Mouse (Mus musculus): ENCODE data around the gene Lpgat1.

Gene Lpgat1

DNA sequence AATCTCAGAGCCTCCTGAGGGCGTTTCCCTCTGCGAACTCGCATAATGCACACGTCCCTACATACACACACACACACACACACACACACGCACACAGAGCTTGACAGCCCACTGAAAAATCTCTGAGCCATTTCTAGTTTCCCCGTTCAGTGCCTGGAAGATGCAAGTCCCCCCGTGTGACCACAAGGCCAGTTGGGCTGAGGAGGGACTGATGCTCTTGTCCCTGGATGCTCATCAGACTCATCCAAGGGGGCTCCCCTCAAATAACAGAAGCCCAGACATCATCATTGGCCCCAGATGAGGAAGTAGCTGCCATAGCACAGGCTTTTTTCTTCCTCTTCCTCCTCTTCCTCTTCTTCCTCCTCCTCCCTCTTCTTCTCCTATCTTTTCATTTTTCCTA is 90.3 kb downstream of the Lpgat1 start:
- no peak for DNase-seq

DNA sequence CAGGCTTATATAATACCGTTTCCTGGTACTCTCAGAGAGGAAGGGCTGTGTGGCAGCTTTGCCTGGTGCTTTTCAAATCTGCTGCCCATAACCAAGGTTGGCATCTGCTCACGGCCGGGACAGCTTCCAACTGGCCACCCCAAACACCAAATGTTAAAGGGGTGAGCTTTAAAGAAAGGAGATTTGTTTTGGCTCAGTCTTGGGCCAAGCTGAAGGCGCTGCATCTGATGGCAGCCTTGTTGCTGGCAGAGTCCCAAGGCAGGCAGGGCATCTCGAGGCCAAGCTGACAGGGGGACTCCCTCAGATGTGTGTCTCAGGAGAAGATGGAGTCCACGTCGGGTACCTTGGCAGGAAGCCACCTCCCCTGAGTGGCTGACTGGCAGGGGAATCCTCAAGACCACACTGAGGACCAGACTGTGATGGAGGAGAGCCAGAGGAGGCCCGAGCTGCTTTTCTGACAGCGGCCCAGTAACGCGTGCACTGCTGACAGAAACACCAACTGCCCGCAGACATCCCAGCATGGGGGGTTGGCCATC is 91.1 kb downstream of the Lpgat1 start:
- DNase-seq, result no peak

DNA sequence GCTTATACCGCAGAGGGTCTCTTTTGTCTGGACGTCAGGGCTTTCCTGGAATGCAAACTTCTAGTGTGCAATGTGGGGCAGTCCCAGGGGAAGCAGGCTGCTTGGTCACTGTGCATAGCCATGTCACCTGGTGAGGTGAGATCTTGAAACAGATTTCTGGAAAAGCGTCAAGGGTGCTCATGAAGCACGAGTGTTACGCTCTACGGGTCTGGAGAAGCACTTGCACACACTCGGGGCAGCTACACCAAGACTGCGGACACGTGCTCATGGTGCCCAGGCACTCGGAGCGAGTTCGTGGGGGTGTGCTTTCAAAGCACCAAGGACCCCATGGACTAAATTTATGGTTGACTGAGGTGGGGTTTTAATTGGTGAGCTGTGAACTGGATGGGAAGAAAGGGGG is 94.1 kb downstream of the Lpgat1 start:
- DNase-seq, result no peak

DNA sequence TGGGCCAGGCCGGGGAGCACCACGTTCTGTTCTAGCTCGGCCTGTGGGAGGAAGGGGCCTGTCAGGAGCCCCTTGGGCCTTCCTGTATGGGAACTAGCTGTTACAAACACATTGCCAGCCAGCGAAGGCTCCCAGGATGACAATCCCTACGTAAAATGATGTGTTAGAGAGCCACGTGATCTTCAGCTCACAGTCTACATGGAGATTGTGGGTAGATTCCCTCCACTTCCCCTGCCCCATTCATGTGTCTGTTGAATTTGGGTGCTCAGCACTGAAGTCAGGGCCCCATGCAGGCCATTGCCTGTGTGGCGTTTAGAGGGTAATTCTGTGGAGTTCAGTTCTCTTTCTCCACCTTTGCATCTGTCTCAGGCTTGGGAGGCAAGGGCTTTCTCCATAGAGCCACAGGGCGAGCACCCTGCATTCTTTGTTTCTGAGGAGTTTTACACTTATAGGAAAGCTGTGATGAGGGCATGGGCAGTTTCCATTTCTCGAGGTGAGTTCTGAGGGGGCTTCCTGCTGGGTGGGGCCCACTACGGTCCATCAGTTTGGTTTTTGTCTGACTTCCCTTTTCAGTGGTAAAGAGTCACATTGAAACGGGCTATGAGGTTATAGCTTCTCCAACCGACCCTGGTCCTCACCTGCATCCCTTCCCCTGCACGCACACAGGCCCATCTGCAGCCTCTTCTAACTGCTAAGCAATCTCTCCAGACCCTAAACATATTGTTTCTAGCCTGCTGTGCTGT is 95.5 kb downstream of the Lpgat1 start:
- DNase-seq, result no peak

DNA sequence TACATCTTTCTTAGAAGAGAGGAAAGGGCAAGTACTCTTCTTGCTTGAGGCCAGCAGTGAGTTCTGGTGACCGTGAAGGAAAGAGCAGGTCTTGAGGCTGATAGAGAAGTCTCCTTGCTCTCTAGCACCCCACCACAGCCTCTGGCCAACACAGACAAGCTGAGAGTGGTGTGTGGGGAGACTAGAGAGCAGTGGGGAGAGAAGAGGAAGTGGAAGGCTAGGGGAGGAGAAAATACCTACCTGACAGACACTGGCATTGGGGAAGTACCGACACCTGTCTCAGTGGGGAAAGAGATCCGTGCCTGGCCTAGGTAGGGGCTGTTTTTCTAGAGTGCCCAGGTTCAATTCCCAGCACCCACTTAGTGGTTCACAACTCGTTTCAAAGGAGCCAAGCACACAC is 96.6 kb downstream of the Lpgat1 start:
- no peak for DNase-seq

DNA sequence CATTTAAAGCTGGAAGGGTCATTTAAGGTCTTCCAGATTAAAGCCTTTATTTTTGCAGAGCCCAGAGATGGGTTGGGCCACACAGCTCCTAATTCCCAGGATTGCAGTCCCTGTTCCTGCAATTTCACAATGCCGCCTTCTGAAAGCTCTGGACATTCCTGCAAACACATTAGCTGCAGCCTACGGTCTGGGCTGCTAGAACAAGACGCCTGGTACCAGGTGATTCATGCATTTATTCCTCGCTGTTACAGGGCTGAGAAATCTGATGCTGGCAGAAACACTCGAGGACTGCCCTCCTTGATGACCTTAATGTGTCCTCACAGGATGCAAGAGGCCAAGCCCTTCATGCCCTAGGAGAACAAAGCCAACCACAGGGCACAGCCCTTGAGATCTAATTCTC is 97.3 kb downstream of the Lpgat1 start:
- peak; percentile 12 for DNase-seq

DNA sequence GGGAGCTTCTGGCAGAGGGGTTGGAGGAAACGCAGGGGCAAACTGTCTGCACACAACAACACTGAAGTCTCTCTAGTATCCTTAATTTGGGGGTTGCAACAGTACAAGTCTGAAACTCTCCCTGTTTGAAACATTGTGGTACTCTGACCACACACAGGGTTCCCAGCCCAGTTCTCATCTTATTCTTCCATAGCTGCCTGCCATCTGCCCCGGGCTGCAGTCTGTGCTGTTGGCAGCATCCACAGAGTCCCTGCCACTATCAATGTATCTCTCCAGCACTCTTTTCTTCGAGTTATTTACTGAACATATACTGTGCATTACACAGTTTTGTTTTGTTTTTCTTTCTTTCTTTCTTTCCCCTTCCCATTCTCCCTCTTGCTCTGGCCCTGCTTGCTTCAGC is 99.0 kb downstream of the Lpgat1 start:
- DNase-seq, result no peak

DNA sequence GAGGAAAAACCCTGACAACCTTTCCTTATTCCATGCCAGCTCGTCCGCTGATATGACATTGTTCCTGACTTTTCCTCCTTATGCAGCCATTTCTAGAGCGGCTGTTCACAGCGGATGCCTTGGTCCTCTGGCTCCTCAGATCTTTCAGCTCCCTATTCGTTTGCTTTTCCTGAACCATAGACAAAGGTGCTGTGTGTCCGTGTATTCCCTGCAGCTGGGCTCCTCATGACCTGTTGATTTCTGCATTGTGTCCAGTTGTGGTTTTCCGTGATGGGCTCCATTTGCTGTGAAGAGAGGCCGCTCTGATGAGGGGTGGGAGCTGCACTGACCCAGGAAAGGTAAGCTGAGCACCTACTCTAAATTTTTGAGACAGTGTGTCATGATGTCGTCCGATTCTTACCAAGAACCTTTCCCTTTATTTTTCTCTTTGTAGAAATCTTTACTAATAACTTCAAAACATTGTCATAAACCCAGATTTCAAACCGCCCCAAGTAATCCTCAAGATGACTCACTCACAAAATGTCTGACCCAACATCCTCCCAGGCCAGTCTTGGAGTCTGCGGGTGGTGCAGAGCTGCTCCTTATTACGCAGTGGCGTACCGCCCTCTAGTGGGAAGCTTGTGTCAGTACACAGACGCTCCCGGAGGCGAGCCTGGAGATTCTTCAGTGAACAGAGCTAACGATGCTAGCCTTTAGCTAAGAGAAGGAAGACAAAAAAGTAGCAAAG is 99.9 kb downstream of the Lpgat1 start:
- peak; percentile 93 for DNase-seq

DNA sequence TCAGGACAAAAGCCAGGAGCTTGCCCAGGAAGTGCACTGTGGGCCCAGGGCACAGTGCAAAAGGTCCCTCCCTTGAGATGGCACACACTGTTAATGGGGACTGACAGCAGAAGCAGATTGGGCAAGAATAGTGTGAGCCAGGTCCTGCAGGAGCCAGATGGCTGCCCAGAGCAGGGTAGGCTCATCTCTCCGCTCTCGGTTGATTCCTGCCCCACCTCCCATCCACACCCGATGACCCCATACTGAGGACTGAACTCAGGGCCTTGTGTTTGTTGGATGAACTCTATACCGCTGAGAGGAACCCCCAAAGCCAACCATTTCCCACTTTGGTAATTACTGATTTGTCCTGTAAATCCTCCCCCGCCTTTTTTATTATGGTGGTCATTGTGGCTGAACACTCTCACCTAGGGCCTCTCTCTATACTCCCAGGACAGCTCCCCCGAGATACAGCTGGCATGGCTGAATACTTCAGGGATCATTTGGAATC is 100.6 kb downstream of the Lpgat1 start:
- no peak for DNase-seq

DNA sequence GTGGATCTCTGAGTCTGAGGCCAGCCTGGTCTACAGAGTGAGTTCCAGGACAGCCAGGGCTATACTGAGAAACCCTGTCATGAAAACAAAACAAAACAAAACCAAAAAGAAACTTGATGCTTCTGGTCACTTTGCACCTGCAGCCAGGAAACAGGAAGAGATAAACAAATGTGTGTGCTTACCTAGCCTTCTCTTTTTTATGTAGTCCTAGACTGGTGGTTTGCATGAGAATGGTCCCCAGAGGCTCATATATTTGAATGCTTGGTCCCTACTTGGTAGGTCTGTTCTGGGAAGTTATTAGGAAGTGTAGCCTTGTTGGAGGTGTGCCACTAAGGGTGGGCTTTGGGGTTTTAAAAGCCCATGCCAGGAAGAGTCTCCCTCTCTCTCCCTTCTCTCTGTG is 101.4 kb downstream of the Lpgat1 start:
- no peak for DNase-seq

DNA sequence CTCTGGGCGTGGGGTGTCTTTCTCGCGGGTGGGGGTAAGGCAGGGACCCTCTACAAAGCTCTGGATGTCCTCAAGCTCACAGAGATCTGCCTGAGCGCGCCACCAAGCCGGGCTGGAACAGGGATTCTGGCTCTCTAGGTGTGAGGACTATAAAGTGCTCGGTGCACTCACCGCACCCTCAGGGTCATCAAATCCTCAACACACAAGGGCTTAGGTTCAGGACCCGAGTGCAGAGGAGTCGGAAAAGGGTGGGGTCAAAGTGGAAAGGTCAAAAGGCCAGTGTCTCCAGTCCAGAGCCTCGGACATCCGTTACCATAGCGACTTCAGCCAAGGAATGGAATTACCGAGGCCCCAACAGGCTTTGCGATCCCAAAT is 103.3 kb downstream of the Lpgat1 start:
- no peak for DNase-seq

DNA sequence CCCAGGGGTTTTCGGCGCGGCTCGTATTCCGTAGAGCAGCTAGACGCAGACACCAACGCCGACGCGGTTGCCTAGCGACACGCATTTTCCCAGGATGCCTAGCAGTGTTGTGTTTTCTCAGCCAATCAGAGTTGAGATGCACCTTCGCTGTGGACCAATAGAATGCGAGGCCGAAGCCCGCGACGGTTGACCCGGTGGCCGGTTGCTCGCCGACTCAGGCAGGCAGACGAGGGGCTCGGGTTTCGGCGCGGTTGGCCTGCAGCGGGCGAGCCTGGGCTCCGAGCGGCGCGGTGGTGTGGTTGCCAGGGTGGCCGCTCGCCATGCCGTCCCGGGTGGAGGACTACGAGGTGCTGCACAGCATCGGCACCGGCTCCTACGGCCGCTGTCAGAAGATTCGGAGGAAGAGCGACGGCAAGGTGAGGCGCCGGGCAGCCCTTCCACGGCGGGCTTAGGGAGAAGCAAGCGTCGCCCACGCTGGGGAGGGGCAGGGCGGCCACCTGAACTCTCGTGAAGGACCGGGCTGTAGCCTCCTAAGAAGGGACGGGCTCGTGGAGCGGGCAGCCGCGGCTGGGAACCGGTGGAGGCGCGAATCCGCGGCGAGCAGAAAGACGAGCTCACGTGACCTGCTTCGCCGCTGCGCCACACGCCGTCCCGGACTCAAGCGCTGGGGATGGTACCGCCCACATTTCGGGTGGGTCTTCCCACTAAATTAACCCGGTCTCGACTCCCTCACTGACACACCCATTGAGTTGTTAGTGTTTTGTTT is 103.9 kb downstream of the Lpgat1 start, which contains the start of gene Nek2:
Nek2 (plus strand) TSS at position 119 of the 766 bp plus-strand sequence.
- DNase-seq, result peak; percentile 100

DNA sequence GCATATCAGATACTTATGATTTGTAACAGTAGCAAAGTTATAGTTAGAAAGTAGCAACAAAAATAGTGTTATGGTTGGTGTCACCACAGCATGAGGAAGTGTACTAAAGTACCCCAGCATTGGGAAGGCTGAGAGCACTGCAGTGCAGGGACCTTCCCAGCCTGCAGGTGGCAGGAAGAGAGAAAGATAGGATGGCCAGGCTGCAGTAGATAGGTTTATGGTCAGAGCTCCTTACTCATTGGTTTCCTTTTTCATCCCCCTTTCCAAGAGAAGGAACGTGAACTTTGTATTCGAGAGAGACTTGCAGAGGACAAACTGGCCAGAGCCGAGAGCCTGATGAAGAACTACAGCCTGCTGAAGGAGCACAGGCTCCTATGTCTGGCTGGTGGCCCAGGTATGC is 111.5 kb downstream of the Lpgat1 start:
- DNase-seq, result no peak

DNA sequence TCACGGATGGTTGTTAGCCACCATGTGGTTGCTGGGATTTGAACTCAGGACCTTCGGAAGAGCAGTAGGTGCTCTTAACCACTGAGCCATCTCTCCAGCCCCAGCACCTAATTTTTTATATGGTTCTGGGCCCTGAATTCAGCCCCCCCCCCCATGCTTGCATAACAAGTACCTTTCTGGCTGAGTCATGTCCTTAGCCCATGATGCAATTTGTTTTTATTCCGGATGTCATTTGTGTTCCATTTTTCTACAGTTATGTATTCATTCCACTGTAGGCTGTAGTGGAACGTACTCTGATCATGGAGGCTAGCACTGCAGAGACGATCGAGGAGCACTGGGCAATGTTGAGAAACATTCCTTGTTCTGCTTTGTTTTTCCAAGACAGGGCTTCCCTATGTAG is 115.8 kb downstream of the Lpgat1 start:
- DNase-seq, result no peak

Data from embryo, embryonic 11 days (tissue).